Mouse (Mus musculus) spleen, postnatal 4 days (tissue): ENCODE results near the gene Proz.
"Not testable (repeated sequence)": the region's sequence is repeated elsewhere in the genome, so short reads cannot be mapped to it uniquely, and the experiment has no call there.

ENCODE experiments used
- DNase-seq, 2 experiments: peaks; one replicate each; pipeline ENCODE4 v3.0.0; 2022; ENCODE audit warnings: low spot score in 2 of 2

Gene Proz

DNA sequence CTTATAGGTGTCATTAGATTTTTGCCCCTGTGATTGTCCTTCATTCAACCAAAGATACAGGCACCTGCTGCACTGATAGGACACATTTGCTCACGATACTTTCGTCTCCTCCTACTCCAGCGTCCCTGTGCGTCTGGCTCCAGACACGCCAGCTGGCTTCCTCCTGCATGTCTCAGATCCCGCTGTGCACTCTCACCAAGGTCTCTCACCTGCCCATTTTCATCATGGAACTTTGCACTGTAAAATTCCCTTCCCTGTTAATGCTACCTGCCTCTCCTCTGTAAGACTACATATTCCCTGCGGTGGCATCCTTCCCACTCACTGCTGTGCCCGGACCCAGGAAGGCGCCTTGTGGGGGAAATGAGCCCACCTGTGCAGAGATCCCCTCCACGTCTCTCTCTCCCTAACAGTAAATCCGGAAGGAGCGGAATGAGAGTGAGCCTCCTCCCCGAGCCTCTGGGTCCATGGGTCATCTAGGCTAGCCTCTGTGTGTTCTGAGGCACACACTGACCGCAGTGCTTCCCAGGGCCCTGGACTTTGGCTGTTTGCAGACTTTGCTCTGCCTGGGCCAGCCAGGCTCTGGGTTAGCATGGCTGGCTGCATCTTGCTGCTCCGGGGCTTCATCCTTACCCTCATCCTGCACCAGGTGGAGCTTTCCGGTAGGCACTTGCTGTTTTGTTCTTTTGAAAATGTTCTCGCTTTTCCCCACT is at the start of gene Proz:
Gene Proz (plus strand): TSS at position 474 of the 710 bp plus-strand sequence.
- no peak for DNase-seq

DNA sequence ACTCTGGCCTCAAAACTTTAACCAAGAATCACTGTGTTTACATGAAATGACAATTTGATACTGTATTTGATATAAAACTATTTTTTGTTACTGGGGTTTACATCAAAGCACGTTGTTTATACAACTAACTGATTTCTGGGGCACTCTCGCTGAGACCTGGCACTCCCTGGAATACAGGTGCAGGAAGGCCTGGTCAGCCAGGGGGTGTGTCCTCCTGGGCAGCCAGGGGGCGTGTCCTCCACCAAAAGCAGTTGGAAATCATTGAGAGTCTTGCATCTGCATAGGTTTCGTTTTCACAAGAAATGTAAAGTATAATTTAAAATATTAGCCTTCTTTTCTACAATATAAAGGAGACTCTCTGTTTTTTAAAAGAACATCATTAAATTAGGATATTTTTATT is 41.2 kb upstream of the Proz start:
- no peak for DNase-seq

DNA sequence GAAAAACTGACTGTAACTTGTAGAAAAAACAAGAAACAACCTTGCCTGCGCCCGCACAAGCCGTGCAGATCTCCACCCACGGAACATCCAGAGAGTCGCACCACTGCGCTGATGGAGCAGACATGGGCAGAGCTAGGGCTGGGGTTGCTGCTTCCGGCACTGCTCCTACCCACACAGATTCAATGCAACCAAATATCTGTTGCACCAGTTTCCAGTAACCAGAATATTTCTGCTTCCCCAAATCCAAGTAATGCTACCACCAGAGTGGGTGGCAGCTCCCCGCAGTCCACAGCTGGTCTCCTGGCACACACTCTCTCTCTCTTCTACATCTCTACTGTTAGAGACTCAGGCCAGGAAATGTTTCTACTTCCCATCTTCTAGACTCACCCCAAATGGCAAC is 38.9 kb upstream of the Proz start:
- no peak for DNase-seq

DNA sequence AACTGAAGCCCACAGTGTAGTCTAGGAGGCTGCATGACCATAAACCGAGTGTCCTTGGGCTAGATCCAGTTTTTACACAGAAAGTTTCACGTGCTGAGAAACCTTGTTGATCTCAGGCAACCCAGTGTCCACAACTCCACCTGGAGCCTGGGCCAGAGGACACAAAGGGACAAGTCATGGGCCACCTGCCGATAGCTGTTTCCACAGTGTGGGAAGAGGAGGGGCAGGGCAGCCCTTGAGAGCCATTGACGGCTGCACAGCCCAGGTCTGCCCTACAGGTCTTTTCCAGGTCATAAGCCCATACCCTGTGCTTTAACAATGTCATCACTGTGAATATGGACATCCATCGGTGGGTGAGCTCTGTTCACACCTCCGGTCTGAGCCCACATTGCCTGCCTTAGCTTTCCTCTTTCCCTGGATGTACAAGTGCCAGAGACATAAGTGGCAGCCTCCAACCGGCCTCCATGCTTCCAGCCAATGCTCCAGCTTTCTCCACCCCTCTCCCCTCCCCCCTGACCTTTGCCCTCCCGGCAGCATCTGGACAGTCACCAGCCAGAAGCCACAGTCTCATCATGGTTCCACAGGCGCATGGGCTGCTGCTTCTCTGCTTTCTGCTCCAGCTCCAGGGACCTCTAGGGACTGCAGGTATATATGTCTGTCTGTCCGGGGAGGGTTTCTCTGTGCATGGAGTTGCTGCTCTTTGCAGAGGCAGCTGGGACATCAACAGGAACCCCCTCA is 35.1 kb upstream of the Proz start, which contains the start of gene F7:
Gene F7 (plus strand): TSS at position 548 of the 738 bp plus-strand sequence.
- no peak for DNase-seq

DNA sequence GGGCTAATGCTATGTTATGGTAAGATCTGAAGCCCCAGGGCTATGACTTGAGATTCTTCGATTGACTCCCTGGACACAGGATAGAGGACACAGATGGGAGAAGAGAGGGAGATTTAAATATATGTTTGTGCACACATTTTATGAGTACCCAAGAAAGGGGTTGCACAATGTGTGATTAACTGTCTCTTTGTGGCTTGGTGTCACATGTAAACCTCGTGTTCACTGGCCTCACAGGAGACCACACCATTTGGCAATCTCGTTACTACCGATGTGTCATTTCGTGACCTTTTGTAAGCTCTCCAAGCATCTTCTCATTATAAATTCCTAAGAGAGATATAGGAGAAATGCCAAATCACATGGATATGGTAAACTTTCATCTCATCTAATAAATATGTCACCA is 33.1 kb upstream of the Proz start:
- no peak for DNase-seq

DNA sequence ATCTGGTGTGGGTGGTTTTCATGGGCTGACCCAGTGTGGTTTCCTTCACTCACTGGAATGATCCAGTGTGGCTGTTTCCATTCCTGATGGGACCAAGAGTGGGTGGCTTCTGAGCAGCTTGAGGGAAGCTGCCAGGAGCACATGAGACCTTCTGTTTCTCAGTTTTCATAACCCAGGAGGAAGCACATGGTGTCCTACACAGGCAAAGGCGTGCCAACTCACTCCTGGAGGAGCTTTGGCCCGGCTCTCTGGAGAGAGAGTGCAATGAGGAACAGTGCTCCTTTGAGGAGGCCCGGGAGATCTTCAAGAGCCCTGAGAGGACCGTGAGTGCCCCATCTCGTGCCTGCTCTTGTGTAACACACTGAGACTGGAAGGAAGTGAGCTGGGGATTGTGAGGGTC is 32.2 kb upstream of the Proz start:
- DNase-seq = no peak

DNA sequence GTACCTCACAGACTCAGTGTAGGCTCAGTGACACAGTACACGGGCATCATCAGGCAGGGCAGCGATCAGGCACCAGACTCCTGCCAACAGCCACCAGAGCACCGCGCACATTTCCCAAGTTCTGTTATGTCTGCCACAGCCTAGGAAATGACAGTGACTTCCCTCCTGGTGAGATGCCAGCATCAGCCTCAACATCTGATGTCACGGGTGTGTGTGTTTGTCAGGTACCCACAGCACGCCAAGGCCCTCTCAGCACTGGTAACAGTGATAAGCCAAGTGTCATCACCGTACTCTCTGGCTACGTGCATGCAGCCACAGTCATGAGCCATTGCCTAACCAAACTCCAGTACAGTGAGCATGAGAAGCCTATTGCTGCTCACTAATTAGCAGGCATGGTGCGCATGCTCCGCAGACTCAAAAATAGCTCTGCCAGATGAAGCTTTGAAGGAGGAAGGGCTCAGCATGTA is 24.3 kb upstream of the Proz start:
- no peak for DNase-seq

DNA sequence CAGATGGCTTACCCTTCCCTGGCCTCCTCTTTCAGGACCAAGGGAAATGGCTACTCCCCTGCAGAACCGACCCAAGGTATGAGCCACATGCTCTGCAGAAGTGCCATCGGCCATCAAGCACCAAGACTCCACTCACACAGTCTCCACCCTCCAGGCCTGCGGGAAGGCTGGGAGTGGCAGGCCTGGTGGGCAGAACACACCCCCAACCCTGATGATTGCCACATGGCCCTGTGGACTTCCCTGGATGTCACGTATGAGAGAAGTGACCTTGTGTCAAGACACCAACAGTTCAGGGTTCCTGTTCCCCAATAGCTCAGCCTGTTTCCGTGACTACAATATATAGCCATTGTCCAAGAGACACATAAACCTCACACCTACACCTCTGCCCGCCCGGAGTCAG is 23.7 kb upstream of the Proz start, which contains the start of gene F10:
Gene F10 (plus strand): TSS at position 294 of the 400 bp plus-strand sequence.
- DNase-seq = no peak

DNA sequence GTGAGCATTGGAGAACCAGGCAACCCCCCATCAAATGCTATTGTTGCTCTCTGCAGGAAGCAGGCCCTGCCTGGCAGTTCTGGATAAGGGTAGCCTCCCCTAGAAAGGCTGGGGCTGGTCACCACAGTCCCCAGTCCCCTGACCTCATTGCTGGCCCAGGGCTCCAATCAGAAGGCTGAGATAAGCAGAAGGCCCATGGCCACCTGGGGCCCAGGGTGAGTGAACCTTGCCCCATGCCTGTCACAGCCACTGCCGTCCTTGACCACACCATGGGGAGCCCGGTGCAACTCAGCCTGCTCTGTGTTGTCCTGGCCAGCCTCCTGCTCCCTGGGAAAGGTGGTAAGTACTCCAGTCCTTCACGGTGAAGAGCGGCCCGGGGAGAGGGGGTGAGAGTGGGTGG is 23.1 kb upstream of the Proz start:
- no peak for DNase-seq

DNA sequence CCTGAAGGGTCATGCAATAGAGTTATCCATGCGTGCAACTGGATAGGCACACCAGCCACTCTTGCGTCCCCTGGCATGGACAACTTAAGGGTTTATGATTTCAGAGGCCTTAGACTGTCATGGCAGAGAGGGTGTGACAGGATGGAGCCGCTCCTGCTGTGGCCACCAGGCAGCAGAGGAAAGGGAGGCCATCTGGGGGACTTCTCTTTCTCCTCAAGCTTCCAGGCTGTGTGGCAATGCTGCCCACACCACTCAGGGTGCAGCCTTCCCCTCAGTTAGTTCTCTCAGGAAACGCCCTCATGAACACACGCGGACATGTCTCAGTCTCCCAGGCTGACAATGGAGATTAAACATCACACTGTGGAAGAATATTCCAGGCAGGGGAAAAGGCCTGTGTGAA is 21.7 kb upstream of the Proz start:
- DNase-seq = no peak

DNA sequence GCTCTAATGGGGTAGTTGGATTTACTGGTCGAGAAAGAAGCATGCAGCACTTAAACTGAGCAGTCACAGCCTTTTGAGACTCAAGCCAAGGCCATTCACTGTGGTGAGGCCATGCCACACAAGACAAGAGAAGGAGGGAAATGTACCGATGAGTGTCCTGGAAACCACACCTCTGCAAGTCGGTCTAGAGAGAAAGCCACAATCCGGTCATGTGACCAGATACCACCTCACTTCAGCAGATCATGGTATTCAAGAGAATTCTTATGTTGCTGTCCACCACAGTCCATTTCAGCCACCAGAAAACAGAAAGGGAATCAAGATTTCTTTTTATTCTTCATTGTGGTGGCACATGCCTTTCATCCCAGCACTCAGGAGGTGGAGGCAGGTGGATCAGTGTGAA is 19.3 kb upstream of the Proz start:
- DNase-seq = no peak

DNA sequence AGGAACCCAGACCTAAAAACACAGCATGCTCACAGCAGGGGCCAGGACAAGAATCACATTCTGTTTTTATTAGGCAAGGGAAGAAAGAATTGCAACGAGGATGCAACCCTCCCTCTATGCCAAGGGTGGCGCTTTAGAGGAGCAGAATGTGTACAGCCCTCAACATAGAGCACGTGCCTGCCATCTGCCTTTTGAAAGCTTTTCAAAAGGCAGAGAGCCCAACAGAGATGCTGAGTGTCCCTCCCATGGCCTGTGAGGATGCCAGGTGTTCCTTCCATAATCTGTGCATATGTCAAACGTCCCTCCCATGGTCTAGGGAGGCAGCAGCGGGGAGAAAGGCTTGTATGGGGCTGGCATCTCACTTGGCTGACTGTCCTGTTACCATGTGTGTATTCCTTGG is 13.1 kb upstream of the Proz start:
- no peak for DNase-seq

DNA sequence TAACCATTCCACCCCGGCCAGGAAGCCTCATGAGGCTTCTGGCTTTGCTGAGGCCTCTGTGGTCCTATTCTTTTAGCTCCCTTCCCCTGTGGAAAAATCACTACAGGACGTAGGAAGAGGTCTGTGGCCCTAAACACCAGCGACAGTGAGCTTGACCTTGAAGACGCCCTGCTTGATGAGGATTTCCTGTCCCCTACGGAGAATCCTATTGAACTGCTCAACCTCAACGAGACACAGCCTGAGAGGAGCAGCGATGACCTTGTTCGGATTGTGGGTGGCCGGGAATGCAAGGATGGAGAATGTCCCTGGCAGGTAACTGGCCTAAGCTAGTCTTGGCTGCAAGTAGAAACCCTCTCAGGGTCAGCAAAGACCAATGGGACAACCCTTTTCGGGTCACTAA is 10.2 kb upstream of the Proz start:
- DNase-seq = no peak

DNA sequence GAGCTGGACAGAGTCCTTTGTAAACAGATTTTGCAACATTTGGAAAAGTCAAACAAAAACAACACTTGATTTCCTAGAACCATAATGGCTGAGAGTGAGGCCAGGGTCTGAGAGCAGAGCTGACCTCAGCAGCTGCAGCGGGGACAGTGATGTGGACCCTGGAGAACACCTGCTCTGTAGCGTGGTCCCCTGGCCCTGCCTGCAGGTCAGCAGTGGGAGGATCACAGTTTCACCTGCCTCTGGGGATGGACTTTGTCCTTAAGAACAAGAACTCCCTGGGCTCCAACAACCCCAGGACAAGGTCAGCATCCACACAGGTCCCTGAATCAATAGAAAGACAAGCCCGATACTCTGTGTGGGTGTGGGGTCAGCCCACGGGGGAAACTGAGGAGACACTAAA is 3.4 kb upstream of the Proz start:
- no peak for DNase-seq

DNA sequence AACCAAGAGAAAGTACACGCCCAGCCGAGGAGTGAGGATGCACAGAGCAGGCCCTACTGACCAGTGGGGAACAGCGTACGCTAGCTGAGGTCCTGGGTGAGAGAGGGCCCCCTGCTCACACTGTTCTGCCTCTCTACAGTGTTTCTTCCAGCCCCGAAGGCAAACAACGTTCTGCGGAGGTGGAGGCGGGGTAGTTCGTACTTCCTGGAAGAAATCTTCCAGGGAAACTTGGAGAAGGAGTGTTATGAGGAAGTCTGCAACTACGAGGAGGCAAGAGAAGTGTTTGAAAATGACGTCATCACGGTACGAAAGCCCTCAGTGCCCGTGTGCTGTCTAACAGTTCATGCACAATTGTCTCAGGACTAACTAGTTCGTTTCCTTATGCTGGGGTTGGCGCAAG is 2.4 kb downstream of the Proz start:
- no peak for DNase-seq

DNA sequence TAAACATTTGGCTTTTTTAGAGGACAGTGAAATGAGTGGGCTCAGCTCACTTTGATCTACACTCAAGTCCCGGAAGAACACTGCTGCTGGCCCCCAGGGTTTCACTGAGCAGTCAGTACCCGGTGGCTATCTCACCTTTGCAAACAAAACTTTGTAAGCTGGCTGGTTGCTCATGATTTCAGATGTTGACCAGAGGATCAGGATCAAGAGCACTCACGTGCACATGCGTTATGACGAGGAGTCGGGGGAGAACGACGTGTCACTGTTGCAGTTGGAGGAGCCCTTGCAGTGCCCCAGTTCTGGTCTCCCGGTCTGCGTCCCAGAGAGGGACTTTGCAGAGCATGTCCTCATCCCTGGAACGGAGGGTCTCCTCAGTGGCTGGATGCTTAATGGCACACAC is 12.5 kb downstream of the Proz start:
- DNase-seq = no peak

DNA sequence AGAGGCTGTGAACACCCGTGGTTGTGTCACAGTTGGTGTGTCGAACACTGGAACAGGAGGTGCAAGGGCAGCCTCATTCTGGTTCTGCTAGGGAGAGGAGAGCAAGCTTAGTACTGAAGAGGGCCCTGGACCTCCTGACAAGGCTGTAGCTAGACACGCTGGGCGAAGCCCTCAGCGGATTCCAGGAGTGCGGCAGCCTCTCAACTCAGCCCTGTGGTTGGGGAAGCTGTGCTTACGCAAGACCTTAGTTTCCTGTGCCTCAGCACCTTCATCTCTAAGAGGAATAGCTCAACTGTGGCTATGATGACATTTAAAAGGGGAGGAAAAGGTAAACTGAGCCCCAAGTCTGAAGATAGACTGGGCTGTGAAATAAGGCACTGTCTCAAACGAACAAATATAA is 14.3 kb downstream of the Proz start:
- DNase-seq = peak in 1 of 2 experiments; percentile 19

DNA sequence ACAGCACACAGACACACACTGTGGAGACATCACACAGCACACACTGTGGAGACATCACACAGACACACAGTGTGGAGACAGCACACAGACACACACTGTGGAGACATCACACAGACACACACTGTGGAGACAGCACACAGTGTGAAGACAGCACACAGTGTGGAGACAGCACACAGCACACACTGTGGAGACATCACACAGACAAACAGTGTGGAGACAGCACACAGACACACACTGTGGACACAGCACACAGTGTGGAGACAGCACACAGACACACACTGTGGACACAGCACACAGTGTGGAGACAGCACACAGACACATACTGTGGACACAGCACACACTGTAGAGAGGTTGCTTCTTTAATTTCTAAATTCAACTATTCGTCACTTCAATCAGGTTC is 14.9 kb downstream of the Proz start:
- not testable (repeated sequence) for DNase-seq

DNA sequence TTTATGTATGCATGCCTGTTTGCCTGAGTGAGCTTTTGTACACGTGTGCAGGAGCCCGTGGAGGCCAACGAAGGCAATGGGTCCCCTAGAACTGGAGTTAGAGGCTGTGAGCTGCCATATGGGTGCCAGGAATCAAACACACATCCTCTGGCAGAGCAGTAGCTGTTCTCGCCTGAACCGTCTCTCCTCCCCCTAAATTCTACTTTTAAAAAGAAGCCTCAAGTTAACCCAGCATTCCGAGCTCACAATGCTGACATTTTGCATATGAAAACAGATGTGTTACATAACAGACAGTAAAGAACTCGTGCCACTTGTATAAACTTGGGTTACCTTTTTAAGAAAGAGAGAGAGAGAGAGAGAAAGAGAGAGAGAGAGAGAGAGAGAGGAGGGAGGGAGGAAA is 16.8 kb downstream of the Proz start:
- DNase-seq = no peak

DNA sequence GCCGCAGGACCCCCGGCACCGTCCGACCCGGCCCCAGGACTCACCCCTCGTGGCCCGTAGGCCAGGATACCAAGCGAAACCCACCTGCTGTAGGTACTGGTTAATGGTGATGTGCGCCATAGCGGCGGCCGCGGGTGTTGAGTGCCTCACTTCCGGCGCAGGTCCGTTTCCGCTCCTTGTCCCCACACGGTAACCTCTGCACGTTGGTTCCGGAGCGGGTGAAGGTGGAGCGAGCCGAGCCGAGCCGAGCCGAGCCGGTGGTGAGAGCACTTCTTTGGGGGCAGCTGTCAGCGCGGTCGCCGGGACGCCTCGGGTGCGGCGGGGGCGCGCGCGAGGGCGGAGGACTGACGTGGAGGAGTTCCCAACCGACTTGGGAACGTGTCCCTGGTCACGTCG is 44.0 kb downstream of the Proz start:
- DNase-seq = peak; percentile 92 to 97

DNA sequence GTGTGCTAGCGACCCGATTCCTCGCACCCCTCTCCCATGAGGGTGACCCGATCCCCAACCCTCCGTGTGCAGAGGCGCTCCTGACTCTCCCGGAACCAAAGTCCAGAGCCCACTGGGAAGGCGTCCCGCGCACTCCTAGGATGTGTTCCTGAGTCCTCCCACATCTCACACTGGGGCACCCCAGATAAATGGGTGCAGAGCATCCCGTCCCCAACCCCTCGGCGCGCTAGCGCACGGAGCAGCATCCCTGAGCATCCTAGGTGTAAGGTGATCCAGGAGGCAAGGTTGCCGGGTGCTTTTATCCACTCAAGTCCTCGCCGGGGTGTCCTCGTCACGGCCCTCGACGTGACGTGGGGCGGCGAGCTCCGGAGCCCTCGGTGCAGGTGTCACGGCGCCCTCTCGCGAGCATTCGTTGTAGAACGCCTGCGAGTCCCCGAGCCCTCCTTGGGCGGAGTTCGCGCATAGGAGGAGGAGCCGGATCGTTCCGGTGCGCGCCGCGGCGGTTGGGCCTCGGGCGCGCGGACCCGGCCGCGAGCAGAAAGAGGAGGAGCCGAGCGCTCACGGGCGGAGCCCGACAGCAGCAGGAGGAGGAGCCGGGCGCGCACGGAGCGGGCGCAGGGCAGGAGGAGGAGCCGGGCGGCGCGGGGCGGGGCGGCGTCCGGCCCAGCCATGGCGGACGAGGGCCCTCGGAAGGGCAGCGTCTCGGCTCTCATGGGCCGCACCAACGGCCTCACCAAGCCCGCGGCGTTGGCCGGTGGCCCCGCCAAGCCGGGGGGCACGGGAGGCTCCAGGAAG is 44.6 kb downstream of the Proz start, which contains the start of the genes Pcid2 and Cul4a:
Gene Pcid2 (minus strand): TSS at position 373 of the 795 bp plus-strand sequence.
Gene Cul4a (plus strand): TSS at position 535 of the 795 bp plus-strand sequence.
- peak; percentile 97 to 99 for DNase-seq

DNA sequence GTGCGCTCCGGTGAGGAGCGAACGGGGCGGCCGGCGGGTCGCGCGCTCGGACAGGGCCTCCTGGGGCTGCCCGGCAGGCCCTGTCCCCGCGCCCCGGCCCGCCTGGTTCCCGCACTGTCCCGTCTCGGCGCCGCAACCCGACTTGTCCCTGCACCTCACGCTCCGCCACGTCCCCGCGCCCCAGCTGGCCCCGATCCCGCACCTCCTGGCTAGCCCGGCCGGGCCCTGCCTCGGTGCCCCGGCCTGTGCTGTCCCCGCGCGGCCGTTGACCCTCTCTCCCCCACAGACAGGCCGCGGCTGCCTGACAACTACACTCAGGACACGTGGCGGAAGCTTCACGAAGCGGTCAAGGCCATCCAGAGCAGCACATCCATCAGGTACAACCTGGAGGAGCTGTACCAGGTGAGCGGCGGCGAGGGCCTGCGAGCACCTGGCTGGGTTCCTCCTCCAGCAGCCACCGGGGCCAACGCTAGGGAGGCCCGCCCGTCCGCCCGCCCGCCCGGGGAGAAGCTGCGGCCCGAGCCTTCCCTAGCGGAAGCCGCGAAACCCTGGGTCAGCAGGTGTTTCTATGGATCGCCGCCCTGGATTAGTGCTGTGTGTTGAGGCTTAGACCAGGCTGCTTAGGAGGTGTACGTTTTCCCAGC is 45.3 kb downstream of the Proz start:
- DNase-seq = peak; percentile 68 to 88
